Mouse (Mus musculus): ENCODE data around the gene Rbm44. TPM values are rescaled to one million over a fixed set of nuclear protein-coding genes. Genes with fewer than 3 reads are reported as not detected.

The Rbm44 gene
- 0.02 and 0.04 TPM in 2 replicates for polyA plus RNA-seq (2012; rRNA removed)

GRCm38 (mm10) chr1:91144813-91145212 is at the start of gene Rbm44:
Gene Rbm44 (plus strand): TSS chr1:91145089.
- no peak for DNase-seq (ENCODE audit: extremely low spot score in 1 of 2, low spot score in 1 of 2)

GRCm38 (mm10) chr1:91095258-91095657 is 49.6 kb upstream of the Rbm44 start:
- DNase-seq (ENCODE audit: extremely low spot score in 1 of 2, low spot score in 1 of 2): no peak

- DNase-seq (ENCODE audit: extremely low spot score in 1 of 2, low spot score in 1 of 2): no peak
Observed at GRCm38 (mm10) chr1:91095853-91096252, 49.0 kb upstream of the Rbm44 start.

GRCm38 (mm10) chr1:91096490-91096889 is 48.4 kb upstream of the Rbm44 start:
- DNase-seq (ENCODE audit: extremely low spot score in 1 of 2, low spot score in 1 of 2): no peak

- no peak for DNase-seq (ENCODE audit: extremely low spot score in 1 of 2, low spot score in 1 of 2)
Observed at GRCm38 (mm10) chr1:91097283-91097834, 47.5 kb upstream of the Rbm44 start.

GRCm38 (mm10) chr1:91098887-91099286 is 46.0 kb upstream of the Rbm44 start:
- DNase-seq (ENCODE audit: extremely low spot score in 1 of 2, low spot score in 1 of 2): peak in 1 of 2 experiments; percentile 83

GRCm38 (mm10) chr1:91101709-91102440 is 43.0 kb upstream of the Rbm44 start:
- no peak for DNase-seq (ENCODE audit: extremely low spot score in 1 of 2, low spot score in 1 of 2)

GRCm38 (mm10) chr1:91103366-91103983 is 41.4 kb upstream of the Rbm44 start:
- no peak for DNase-seq (ENCODE audit: extremely low spot score in 1 of 2, low spot score in 1 of 2)

- no peak for DNase-seq (ENCODE audit: extremely low spot score in 1 of 2, low spot score in 1 of 2)
Observed at GRCm38 (mm10) chr1:91107548-91107947, 37.3 kb upstream of the Rbm44 start.

- no peak for DNase-seq (ENCODE audit: extremely low spot score in 1 of 2, low spot score in 1 of 2)
Observed at GRCm38 (mm10) chr1:91109302-91109701, 35.6 kb upstream of the Rbm44 start.

- no peak for DNase-seq (ENCODE audit: extremely low spot score in 1 of 2, low spot score in 1 of 2)
Observed at GRCm38 (mm10) chr1:91112171-91112570, 32.7 kb upstream of the Rbm44 start.

- DNase-seq (ENCODE audit: extremely low spot score in 1 of 2, low spot score in 1 of 2): no peak
Observed at GRCm38 (mm10) chr1:91112606-91113005, 32.3 kb upstream of the Rbm44 start.

GRCm38 (mm10) chr1:91122121-91122520 is 22.8 kb upstream of the Rbm44 start:
- no peak for DNase-seq (ENCODE audit: extremely low spot score in 1 of 2, low spot score in 1 of 2)

GRCm38 (mm10) chr1:91123004-91123403 is 21.9 kb upstream of the Rbm44 start:
- DNase-seq (ENCODE audit: extremely low spot score in 1 of 2, low spot score in 1 of 2): no peak

- DNase-seq (ENCODE audit: extremely low spot score in 1 of 2, low spot score in 1 of 2): no peak
Observed at GRCm38 (mm10) chr1:91123466-91123865, 21.4 kb upstream of the Rbm44 start.

- DNase-seq (ENCODE audit: extremely low spot score in 1 of 2, low spot score in 1 of 2): no peak
Observed at GRCm38 (mm10) chr1:91128849-91129248, 16.0 kb upstream of the Rbm44 start.

- DNase-seq (ENCODE audit: extremely low spot score in 1 of 2, low spot score in 1 of 2): no peak
Observed at GRCm38 (mm10) chr1:91137036-91137435, 7.9 kb upstream of the Rbm44 start.

GRCm38 (mm10) chr1:91151509-91151908 is 6.6 kb downstream of the Rbm44 start:
- no peak for DNase-seq (ENCODE audit: extremely low spot score in 1 of 2, low spot score in 1 of 2)

GRCm38 (mm10) chr1:91166798-91167197 is 21.9 kb downstream of the Rbm44 start:
- DNase-seq (ENCODE audit: extremely low spot score in 1 of 2, low spot score in 1 of 2): no peak

GRCm38 (mm10) chr1:91169157-91169556 is 24.3 kb downstream of the Rbm44 start:
- no peak for DNase-seq (ENCODE audit: extremely low spot score in 1 of 2, low spot score in 1 of 2)

GRCm38 (mm10) chr1:91174796-91175195 is 29.9 kb downstream of the Rbm44 start:
- no peak for DNase-seq (ENCODE audit: extremely low spot score in 1 of 2, low spot score in 1 of 2)

GRCm38 (mm10) chr1:91176026-91176425 is 31.1 kb downstream of the Rbm44 start:
- no peak for DNase-seq (ENCODE audit: extremely low spot score in 1 of 2, low spot score in 1 of 2)
